In genomic region chr10:84648911-84649310, GRCm38 (mm10) we compare ENCODE assay signal across 34 mouse cellular contexts.
"Had no signal": no experiment of that assay in that cellular context is flagged by ENCODE, and none has a peak within 500 bp of the region (broad histone marks: within the 10 kb centered on the region; RNA-seq: fewer than 3 reads in every experiment).

No protein-coding gene starts in this region.

- H3K4me3 ChIP-seq: heart, embryonic 10.5 days; heart, embryonic 12.5 days; heart, embryonic 13.5 days; heart, embryonic 15.5 days; hindbrain, embryonic 10.5 days; hindbrain, embryonic 12.5 days; hindbrain, embryonic 13.5 days; hindbrain, embryonic 15.5 days; intestine, embryonic 15.5 days; kidney, embryonic 15.5 days; layer of hippocampus, adult 2 months had no signal

- H3K27me3 ChIP-seq: heart, embryonic 12.5 days; heart, embryonic 13.5 days; heart, embryonic 15.5 days; hindbrain, embryonic 12.5 days; hindbrain, embryonic 13.5 days; hindbrain, embryonic 15.5 days; intestine, embryonic 15.5 days; kidney, embryonic 15.5 days had no signal

- H3K27ac ChIP-seq: heart, embryonic 10.5 days; heart, embryonic 13.5 days; heart, embryonic 15.5 days; hindbrain, embryonic 10.5 days; hindbrain, embryonic 12.5 days; hindbrain, embryonic 13.5 days; hindbrain, embryonic 14.5 days; hindbrain, embryonic 15.5 days; hindbrain, postnatal 0 days; intestine, embryonic 15.5 days; kidney, embryonic 15.5 days; kidney, postnatal 0 days; layer of hippocampus, adult 2 months had no signal

- ATAC-seq: hindbrain, embryonic 16.5 days; hindbrain, postnatal 0 days; inflammation-experienced regulatory T-cells, adult 6 months; intestine, embryonic 15.5 days; intestine, embryonic 16.5 days; intestine, postnatal 0 days had no signal

- DNase-seq: heart, postnatal 10 days; heart, postnatal 14 days; heart, postnatal 36 days; heart, postnatal 4 days; kidney, adult 11 months; kidney, adult 18-20 months; kidney, adult 2 months; kidney, adult 8-10 months; kidney, adult 9 months; kidney, postnatal 10 days; kidney, postnatal 14 days; kidney, postnatal 25 days; kidney, postnatal 36 days; kidney, postnatal 4 days; layer of hippocampus, adult 9-11 months; layer of hippocampus, postnatal 36 days had no signal

- H3K9ac ChIP-seq: heart, embryonic 12.5 days; heart, embryonic 13.5 days; heart, embryonic 15.5 days; hindbrain, embryonic 12.5 days; hindbrain, embryonic 13.5 days; hindbrain, embryonic 14.5 days; hindbrain, embryonic 15.5 days; intestine, embryonic 15.5 days; kidney, embryonic 15.5 days had no signal

- H3K4me1 ChIP-seq: heart, embryonic 10.5 days; heart, embryonic 12.5 days; hindbrain, embryonic 10.5 days; hindbrain, embryonic 12.5 days; intestine, embryonic 15.5 days; kidney, embryonic 15.5 days had no signal

- H3K9me3 ChIP-seq: heart, embryonic 10.5 days; heart, embryonic 12.5 days; heart, embryonic 13.5 days; heart, embryonic 15.5 days; hindbrain, embryonic 10.5 days; hindbrain, embryonic 12.5 days; hindbrain, embryonic 13.5 days; hindbrain, embryonic 15.5 days; intestine, embryonic 15.5 days; kidney, embryonic 15.5 days had no signal
